Mouse (Mus musculus) olfactory bulb, adult 2 months (tissue): Measurements from ENCODE around the gene Ankrd39. TPM values are rescaled to one million over a fixed set of nuclear protein-coding genes. Genes with fewer than 3 reads are reported as not detected.

Experiments used
- H3K27ac ChIP-seq: fragments of 200-500 bp; 2 replicates; pipeline ENCODE4 v1.5.1; 2012; ENCODE audit warnings: low read depth, low read length; ENCODE audit not compliant: insufficient read depth
- H3K4me1 ChIP-seq: fragments of 200-500 bp; 2 replicates; pipeline ENCODE4 v1.6.1; 2012; ENCODE audit warnings: low read length; ENCODE audit not compliant: control insufficient read depth, insufficient read depth
- H3K4me3 ChIP-seq: fragments of 200-500 bp; 2 replicates; pipeline ENCODE4 v1.5.1; 2012; ENCODE audit warnings: mild to moderate bottlenecking, low read depth, low read length, moderate library complexity; ENCODE audit not compliant: insufficient read depth
- CTCF ChIP-seq: fragments of 200-500 bp; IDR thresholded peaks from 2 replicates; pipeline ENCODE4 v1.5.1; 2012; ENCODE audit warnings: low read depth, mild to moderate bottlenecking, low read length, moderate library complexity; ENCODE audit not compliant: insufficient read depth
- POLR2A ChIP-seq: fragments of 200-500 bp; IDR thresholded peaks from 2 replicates; pipeline ENCODE4 v1.6.1; 2012; ENCODE audit warnings: mild to moderate bottlenecking, low read depth, low read length, moderate library complexity; ENCODE audit not compliant: insufficient read depth
- WGBS: fragments of 180-500 bp; shearing (Covaris S2); methylation state at CpG from one replicate; pipeline ENCODE4 v1.1.7; 2018; 5-methylcytosine and 5-hydroxymethylcytosine counted together
- polyA plus RNA-seq: library from polyadenylated mRNA; stranded (reverse); fragments of >200 nt; gene quantifications from 2 replicates; pipeline ENCODE4 v1.2.4, GENCODE M21; 2012; ENCODE audit warnings: low replicate concordance; ENCODE audit not compliant: missing spikeins, insufficient read depth, insufficient read length

Gene Ankrd39
- polyA plus RNA-seq = not detected in 2 replicates

- Histone ChIP-seq H3K4me3 (peak within 1 kb of the TSS; percentile 83), H3K27ac (0 out of 2 replicates have a peak within 1 kb of the TSS, but pooled peaks have one; percentile 47), H3K4me1 (peaks cover 8% of the 10 kb centered on the region)
- no peak; the same call in 1 of the 2 replicates for TF ChIP-seq POLR2A
- TF ChIP-seq CTCF = peak; percentile 79
- WGBS = under 1% methylated on average over 43 of the region's 43 CpGs
Observed at GRCm38 (mm10) chr1:36546888-36547471, at the start of gene Ankrd39. Ankrd39 (minus strand) TSS chr1:36547445.

DNA sequence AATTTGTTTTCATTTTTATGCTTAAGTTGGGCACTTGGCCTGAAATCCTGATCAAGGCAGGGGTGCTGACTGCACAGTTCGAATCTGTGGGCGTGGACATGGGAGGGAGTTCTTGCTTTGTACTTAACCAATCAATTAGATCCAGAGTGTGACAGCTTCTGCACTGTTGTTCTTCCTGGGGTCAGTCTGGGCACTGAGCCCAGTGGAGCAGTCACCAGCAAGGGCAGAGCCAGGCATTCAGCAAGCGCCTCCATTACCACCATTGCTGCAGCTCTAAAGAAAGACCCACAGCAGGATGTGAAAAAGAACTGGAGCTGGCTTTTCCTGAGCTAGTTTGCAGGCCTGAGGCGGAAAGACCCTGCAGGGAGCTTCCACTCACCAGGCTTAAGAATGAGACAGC is 48.9 kb upstream of the Ankrd39 start:
- no peak for TF ChIP-seq POLR2A
- TF ChIP-seq CTCF = no peak
- Histone ChIP-seq H3K27ac (no peak overlapping the region), H3K4me1 (peaks cover 21% of the 10 kb centered on the region), H3K4me3 (no peak overlapping the region)
- WGBS = 62% methylated on average over 4 of the region's 4 CpGs

- H3K27ac ChIP-seq = no peak overlapping the region
- 59% methylated on average over 10 of the region's 10 CpGs for WGBS
- H3K4me1 ChIP-seq = peaks cover 24% of the 10 kb centered on the region
- TF ChIP-seq CTCF (no peak), POLR2A (no peak)
- H3K4me3 ChIP-seq = no peak overlapping the region
Observed at GRCm38 (mm10) chr1:36595167-36595931, 48.1 kb upstream of the Ankrd39 start.

DNA sequence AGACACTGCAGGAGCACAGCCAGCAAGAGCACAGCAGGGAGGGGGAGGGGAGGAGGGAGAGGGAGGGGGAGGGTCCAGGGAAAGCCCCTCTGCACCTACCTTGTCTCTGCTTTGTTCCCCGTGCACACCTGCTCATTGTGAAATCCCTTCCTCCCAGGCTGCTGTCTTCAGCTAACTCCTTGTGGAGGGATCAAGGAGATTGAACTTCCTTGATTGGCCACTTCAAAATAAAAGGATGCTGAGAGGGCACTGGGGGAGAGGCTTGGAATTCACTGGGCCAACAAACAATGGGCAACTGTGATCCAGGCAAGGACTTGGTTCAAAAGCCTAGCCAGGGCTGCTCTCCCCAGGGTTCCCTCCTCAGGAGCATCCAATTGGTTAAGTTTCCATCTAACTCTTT is 45.9 kb upstream of the Ankrd39 start:
- Histone ChIP-seq H3K27ac (no peak overlapping the region), H3K4me1 (peaks cover 28% of the 10 kb centered on the region), H3K4me3 (no peak overlapping the region)
- TF ChIP-seq CTCF (no peak), POLR2A (no peak)
- 62% methylated on average over 1 of the region's 1 CpGs for WGBS

- no peak for TF ChIP-seq CTCF
- no peak for TF ChIP-seq POLR2A
- 95% methylated on average over 2 of the region's 2 CpGs for WGBS
- H3K4me3 ChIP-seq = no peak overlapping the region
- H3K27ac ChIP-seq = no peak overlapping the region
- H3K4me1 ChIP-seq = peaks cover 28% of the 10 kb centered on the region
Observed at GRCm38 (mm10) chr1:36591408-36591807, 44.2 kb upstream of the Ankrd39 start.

DNA sequence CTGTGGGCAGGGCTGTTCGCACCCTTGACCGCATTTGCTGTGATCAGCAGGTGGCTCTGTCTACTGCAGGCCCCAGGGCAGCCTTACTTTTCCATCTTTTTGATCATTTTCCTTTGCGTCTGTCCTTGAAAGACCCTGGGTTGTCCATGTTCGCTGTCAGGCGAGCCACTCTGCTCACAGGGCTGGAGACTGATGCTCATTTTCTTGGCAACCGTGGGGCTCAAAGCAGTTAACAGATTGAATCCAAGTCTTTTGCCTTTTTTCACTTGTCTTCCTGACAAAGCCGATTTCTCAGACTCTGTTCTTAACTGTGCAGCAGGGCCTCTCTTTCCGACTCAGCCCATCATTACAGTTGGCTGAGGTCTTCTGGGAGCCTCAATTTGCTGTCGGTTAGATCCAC is 43.4 kb upstream of the Ankrd39 start:
- TF ChIP-seq POLR2A = no peak
- TF ChIP-seq CTCF = no peak
- no peak overlapping the region for H3K4me3 ChIP-seq
- peaks cover 28% of the 10 kb centered on the region for H3K4me1 ChIP-seq
- H3K27ac ChIP-seq = no peak overlapping the region
- WGBS = 67% methylated on average over 9 of the region's 9 CpGs

- Histone ChIP-seq H3K4me1 (peaks cover 25% of the 10 kb centered on the region), H3K4me3 (no peak overlapping the region), H3K27ac (no peak overlapping the region)
- WGBS = 70% methylated on average over 6 of the region's 6 CpGs
- TF ChIP-seq POLR2A (no peak), CTCF (no peak)
Observed at GRCm38 (mm10) chr1:36589486-36589885, 42.2 kb upstream of the Ankrd39 start.

DNA sequence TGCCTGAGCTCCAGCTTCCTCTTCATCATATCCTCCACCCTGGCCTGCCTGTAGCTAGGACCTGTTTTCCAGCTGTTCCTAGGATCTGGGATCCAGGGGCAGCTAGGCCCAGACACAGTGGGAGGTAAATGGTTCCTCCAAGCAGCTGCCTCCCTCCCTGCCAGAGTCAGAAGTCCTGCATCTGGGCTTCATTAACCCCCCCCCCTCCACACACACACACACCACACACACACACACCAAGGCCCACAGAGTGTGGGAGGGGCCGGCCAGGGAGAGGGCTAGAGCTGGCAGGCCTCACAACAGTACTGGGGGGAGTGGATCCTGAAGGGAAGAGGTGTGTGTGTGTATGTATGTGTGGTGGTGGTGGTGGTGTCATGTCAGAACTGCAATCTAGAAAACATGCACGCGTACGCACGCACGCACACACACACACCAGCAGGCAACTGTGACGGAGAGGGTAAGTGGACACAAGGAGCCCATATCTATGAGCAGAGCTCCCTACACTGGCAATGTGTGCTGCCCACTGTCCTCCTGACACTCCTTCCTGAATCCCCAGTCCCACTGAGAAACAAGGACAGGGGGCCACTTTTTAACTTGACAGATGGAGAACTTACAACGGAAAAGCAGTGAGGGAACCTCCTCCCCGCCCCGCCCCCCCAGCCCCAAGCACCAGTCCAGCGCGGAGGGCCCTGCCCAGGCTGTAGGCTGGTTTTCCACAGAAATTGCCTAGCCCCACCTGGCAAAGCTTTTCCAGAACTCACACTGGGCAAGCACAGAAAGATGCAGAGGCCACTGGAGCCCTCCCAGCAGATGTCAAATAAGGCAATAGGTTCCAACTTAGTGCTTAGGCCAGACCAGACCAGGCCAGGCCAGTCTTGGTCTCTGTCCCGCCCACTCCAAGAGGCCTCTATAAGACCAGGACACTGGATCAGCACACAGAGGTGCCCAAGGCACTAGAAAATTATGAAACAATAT is 41.5 kb upstream of the Ankrd39 start:
- H3K27ac ChIP-seq = no peak overlapping the region
- TF ChIP-seq POLR2A = no peak
- TF ChIP-seq CTCF = no peak

More for the DNA sequence above, 41.5 kb upstream of the Ankrd39 start:
- H3K4me1 ChIP-seq = peaks cover 25% of the 10 kb centered on the region
- no peak overlapping the region for H3K4me3 ChIP-seq
- WGBS = 83% methylated on average over 13 of the region's 13 CpGs
